Comparison of ENCODE assay signal across 9 mouse cellular contexts in genomic region chr5:139409412-139409811, GRCm38 (mm10). TPM values are rescaled to one million over a fixed set of nuclear protein-coding genes. Genes with fewer than 3 reads are reported as not detected.
DNase-seq lines count a peak whose midpoint lies in the region; ATAC-seq lines count a peak whose summit lies in the region.
"Had no signal": no experiment of that assay in that cellular context is flagged by ENCODE, and none has a peak within 500 bp of the region (broad histone marks: within the 10 kb centered on the region; RNA-seq: fewer than 3 reads in every experiment).

No protein-coding gene starts in this region.

- 91% methylated on average over 12 of the region's 12 CpGs for WGBS in limb, embryonic 10.5 days

- H3K27ac ChIP-seq in limb, embryonic 10.5 days = 0 out of 2 replicates have a peak overlapping the region, but pooled peaks have one; percentile 2

- peak; percentile 87 for DNase-seq in 3134 (ENCODE audit: extremely low read depth, insufficient read length, low spot score)
- peak; percentile 57 to 72 for DNase-seq in adrenal gland, adult 18-20 months (ENCODE audit: low spot score in 2 of 2)
- DNase-seq in heart, adult 8-10 months (ENCODE audit: low spot score) = peak; percentile 85
- DNase-seq in limb, embryonic 10.5 days (ENCODE audit: low spot score) = no peak
- DNase-seq in urinary bladder, postnatal 25 days (ENCODE audit: low spot score) = peak; percentile 32
- no peak for DNase-seq in spleen, postnatal 10 days (ENCODE audit: low spot score in 2 of 2)
- no peak for DNase-seq in frontal cortex, adult 2 months (ENCODE audit: extremely low spot score in 1 of 2, low spot score in 1 of 2)

- no peak overlapping the region for H3K4me3 ChIP-seq in limb, embryonic 10.5 days

- no peaks in the 10 kb centered on the region for H3K27me3 ChIP-seq in limb, embryonic 10.5 days (ENCODE audit: low read depth, poor library complexity, severe bottlenecking)

- H3K4me1 ChIP-seq in limb, embryonic 10.5 days = peaks cover 43% of the 10 kb centered on the region

- ATAC-seq in activated CD4-positive, CD25-positive, alpha-beta regulatory T cell, adult 4 months = no peak

- no peaks in the 10 kb centered on the region for H3K9me3 ChIP-seq in limb, embryonic 10.5 days (replicated peaks)

- peaks cover 10% of the 10 kb centered on the region for H3K36me3 ChIP-seq in limb, embryonic 10.5 days

RNA-seq across cellular contexts. Expression of gene C130050O18Rik, which starts 4.3 kb away (rescaled TPM):
- under 1 TPM; 0.53 to 0.93 TPM for total RNA-seq in adrenal gland, adult 18-20 months (2021)
- 1 to 10 TPM in 1 of 4 experiments, under 1 TPM in 3; 0.49 to 1.2 (median 0.72) TPM for total RNA-seq in heart, adult 8-10 months (2022)
- 0.16 and 0.56 TPM in 2 replicates for polyA plus RNA-seq in limb, embryonic 10.5 days (2016; fragmentation: Nextera tagmentation; extraction: Ambion mirVana)
- 0.42 and 0.44 TPM in 2 replicates for polyA plus RNA-seq in frontal cortex, adult 2 months (2012; rRNA removed)
- not detected for polyA plus RNA-seq in activated CD4-positive, CD25-positive, alpha-beta regulatory T cell, adult 4 months (2017; shearing (Covaris generic))

RNA-seq across cellular contexts. Expression of gene Gper1, which starts 13.5 kb away (rescaled TPM):
- total RNA-seq in adrenal gland, adult 18-20 months (2021) = 1 to 10 TPM; 3.3 to 4.9 TPM
- total RNA-seq in heart, adult 8-10 months (2022) = 1 to 10 TPM; 1.1 to 1.6 (median 1.3) TPM
- polyA plus RNA-seq in limb, embryonic 10.5 days (2016; fragmentation: Nextera tagmentation; extraction: Ambion mirVana) = 0.19 and 0.39 TPM in 2 replicates
- polyA plus RNA-seq in frontal cortex, adult 2 months (2012; rRNA removed) = 4.7 and 5.7 TPM in 2 replicates
- not detected for polyA plus RNA-seq in activated CD4-positive, CD25-positive, alpha-beta regulatory T cell, adult 4 months (2017; shearing (Covaris generic))
- total RNA-seq: liver, adult 2 months had no signal

RNA-seq across cellular contexts. Expression of gene Gpr146, which starts 31.9 kb away (rescaled TPM):
- total RNA-seq in adrenal gland, adult 18-20 months (2021) = 10 to 100 TPM; 11.0 to 23.9 TPM
- total RNA-seq in heart, adult 8-10 months (2022) = 10 to 100 TPM; 43.1 to 55.6 (median 47.0) TPM
- polyA plus RNA-seq in limb, embryonic 10.5 days (2016; fragmentation: Nextera tagmentation; extraction: Ambion mirVana) = 2.2 and 2.3 TPM in 2 replicates
- polyA plus RNA-seq in frontal cortex, adult 2 months (2012; rRNA removed) = 12.0 and 15.2 TPM in 2 replicates
- 1 to 10 TPM; 8.1 to 8.8 TPM for polyA plus RNA-seq in activated CD4-positive, CD25-positive, alpha-beta regulatory T cell, adult 4 months (2017; shearing (Covaris generic))

RNA-seq across cellular contexts. Expression of gene 3110082I17Rik, which starts 50.9 kb away (rescaled TPM):
- 1 to 10 TPM; 8.0 to 8.4 TPM for total RNA-seq in adrenal gland, adult 18-20 months (2021)
- 1 to 10 TPM; 5.4 to 8.7 (median 6.8) TPM for total RNA-seq in heart, adult 8-10 months (2022)
- polyA plus RNA-seq in limb, embryonic 10.5 days (2016; fragmentation: Nextera tagmentation; extraction: Ambion mirVana) = 51.6 and 60.2 TPM in 2 replicates
- 13.6 and 14.7 TPM in 2 replicates for polyA plus RNA-seq in frontal cortex, adult 2 months (2012; rRNA removed)
- 1 to 10 TPM; 7.1 to 7.5 TPM for polyA plus RNA-seq in activated CD4-positive, CD25-positive, alpha-beta regulatory T cell, adult 4 months (2017; shearing (Covaris generic))

RNA-seq across cellular contexts. Expression of gene Cyp2w1, which starts 57.0 kb away (rescaled TPM):
- not detected for total RNA-seq in adrenal gland, adult 18-20 months (2021)
- not detected for total RNA-seq in heart, adult 8-10 months (2022)
- polyA plus RNA-seq in limb, embryonic 10.5 days (2016; fragmentation: Nextera tagmentation; extraction: Ambion mirVana) = not detected in 2 replicates
- not detected in 2 replicates for polyA plus RNA-seq in frontal cortex, adult 2 months (2012; rRNA removed)
- not detected for polyA plus RNA-seq in activated CD4-positive, CD25-positive, alpha-beta regulatory T cell, adult 4 months (2017; shearing (Covaris generic))
- total RNA-seq: liver, adult 2 months had no signal
- polyA plus RNA-seq: liver, adult 2 months had no signal

Comparison
In these comparisons a context has a peak if more than half of its experiments do, and no peak if none do; other contexts are left out.
1. DNase-seq: peak in 3134 (single experiment), adrenal gland, adult 18-20 months (2 of 2), heart, adult 8-10 months (single experiment) and urinary bladder, postnatal 25 days (single experiment); none in limb, embryonic 10.5 days (single experiment), spleen, postnatal 10 days (0 of 2) and frontal cortex, adult 2 months (0 of 2).